Mouse (Mus musculus): ENCODE measurements around the gene Olfr11. TPM values are rescaled to one million over a fixed set of nuclear protein-coding genes. Genes with fewer than 3 reads are reported as not detected.

Olfr11 gene
- 0.06 and 0.08 TPM in 2 replicates for polyA plus RNA-seq (2015; fragmentation: Nextera tagmentation; extraction: Ambion mirVana)

DNA sequence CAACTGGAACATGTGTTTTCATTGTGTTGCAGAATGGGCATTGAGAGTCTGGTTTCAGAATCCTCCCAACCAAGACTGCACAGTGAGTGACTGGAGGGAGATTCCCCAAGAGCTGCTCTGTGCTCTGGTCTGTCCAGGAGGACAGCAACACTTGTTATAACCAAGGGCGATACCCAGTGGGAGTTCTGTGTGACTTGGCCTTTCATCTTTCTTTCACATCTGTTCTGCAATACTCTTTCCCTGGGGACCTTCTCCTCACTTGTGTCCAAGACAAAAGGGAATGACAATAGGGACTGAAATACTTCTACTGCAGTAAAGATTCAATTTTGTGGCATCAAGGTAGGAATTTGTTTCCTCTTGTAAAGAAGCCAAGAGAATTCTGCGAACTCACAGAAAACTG is at the start of gene Olfr11:
TSS of gene Olfr11 (minus strand) at position 101 of the 400 bp plus-strand sequence.
- Histone ChIP-seq H3K27ac (no peak within 1 kb of the TSS), H3K4me3 (no peak within 1 kb of the TSS), H3K36me3 (replicated peaks) (no peaks in the 10 kb centered on the region), H3K4me2 (no peak within 1 kb of the TSS), H3K9ac (no peak within 1 kb of the TSS), H3K4me1 (no peaks in the 10 kb centered on the region), H3K27me3 (replicated peaks) (no peaks in the 10 kb centered on the region), H3K9me3 (no peaks in the 10 kb centered on the region)
- WGBS, result 82% methylated on average over 2 of the region's 2 CpGs
- ATAC-seq (replicated peaks), result no peak

DNA sequence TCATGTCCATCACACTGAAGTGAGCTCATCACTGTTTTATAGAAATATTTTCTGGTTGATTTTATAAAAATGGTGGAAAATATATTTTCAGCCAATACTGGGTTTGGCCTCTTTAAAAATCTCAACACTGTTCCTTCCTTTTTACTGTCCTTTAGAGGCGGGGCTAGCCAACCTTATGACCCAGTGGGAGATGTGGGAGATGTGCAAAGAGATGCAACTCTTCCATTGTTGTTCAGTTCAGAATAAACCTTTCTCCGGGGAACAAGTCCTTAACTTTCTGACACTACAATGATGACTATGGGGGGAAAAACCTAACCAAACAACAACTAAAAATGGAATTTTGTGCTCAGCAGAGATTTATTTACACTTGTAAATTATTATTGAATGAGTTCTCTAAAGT is 35.0 kb upstream of the Olfr11 start, which contains the start of gene Olfr1360:
TSS of gene Olfr1360 (minus strand) at position 101 of the 400 bp plus-strand sequence.
- Histone ChIP-seq H3K4me2 (no peak within 1 kb of the TSS), H3K4me1 (no peaks in the 10 kb centered on the region), H3K9me3 (no peaks in the 10 kb centered on the region), H3K4me3 (no peak within 1 kb of the TSS), H3K27ac (no peak within 1 kb of the TSS), H3K36me3 (replicated peaks) (no peaks in the 10 kb centered on the region), H3K9ac (no peak within 1 kb of the TSS), H3K27me3 (replicated peaks) (no peaks in the 10 kb centered on the region)
- no peak for ATAC-seq (replicated peaks)
- WGBS, result 88% methylated on average over 2 of the region's 2 CpGs

DNA sequence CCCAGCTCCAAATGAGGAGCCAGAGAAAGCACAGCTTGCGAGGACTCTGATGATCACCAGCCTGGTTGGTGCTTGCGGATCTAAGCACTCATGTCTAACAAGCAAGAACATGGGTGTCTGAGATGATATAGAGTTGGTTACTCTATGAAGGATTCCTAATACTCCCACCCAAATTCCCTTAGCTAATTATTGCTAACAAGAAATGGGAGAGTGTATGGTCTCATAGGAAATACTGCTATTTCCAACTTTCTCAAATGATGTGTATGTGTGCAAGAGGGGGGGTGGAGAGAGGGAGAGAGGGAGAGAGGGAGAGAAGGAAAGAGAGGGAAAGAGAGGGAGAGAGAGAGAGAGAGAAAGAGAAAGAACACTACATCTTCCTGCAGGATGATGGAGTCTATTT is 21.0 kb upstream of the Olfr11 start, which contains the start of gene Olfr1361:
TSS of gene Olfr1361 (minus strand) at position 101 of the 400 bp plus-strand sequence.
- H3K4me3 ChIP-seq, result no peak within 1 kb of the TSS
- ATAC-seq (replicated peaks), result no peak
- no peaks in the 10 kb centered on the region for H3K9me3 ChIP-seq
- no peaks in the 10 kb centered on the region for H3K4me1 ChIP-seq
- WGBS, result 73% methylated on average over 2 of the region's 2 CpGs
- no peak within 1 kb of the TSS for H3K9ac ChIP-seq
- H3K27ac ChIP-seq, result no peak within 1 kb of the TSS
- no peaks in the 10 kb centered on the region for H3K36me3 ChIP-seq (replicated peaks)
- no peak within 1 kb of the TSS for H3K4me2 ChIP-seq
- no peaks in the 10 kb centered on the region for H3K27me3 ChIP-seq (replicated peaks)

DNA sequence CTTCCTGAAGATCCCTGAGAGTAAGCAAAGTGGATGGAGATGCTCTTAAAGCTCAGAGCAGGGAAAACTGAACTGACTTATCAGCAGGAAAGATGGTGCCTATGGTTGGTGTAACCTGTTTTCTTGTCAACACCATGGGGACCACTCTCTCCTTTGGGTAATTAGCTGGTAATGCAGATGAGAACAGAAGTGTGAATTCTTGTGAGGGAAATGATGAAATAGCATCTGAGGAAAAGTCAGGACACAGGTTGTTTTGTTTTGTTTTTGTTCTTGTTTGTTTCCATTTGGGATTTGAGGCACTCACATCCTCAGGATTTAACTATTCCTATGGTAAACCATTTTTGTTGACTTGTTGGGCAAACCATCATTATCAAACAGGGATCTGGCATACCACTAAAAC is 28.4 kb downstream of the Olfr11 start, which contains the start of gene Olfr1362:
TSS of gene Olfr1362 (minus strand) at position 101 of the 400 bp plus-strand sequence.
- H3K4me3 ChIP-seq, result no peak within 1 kb of the TSS
- no peak within 1 kb of the TSS for H3K9ac ChIP-seq
- H3K9me3 ChIP-seq, result no peaks in the 10 kb centered on the region
- ATAC-seq (replicated peaks), result no peak
- no peaks in the 10 kb centered on the region for H3K4me1 ChIP-seq
- H3K27me3 ChIP-seq (replicated peaks), result no peaks in the 10 kb centered on the region
- no peak within 1 kb of the TSS for H3K4me2 ChIP-seq
- no peaks in the 10 kb centered on the region for H3K36me3 ChIP-seq (replicated peaks)
- no peak within 1 kb of the TSS for H3K27ac ChIP-seq

DNA sequence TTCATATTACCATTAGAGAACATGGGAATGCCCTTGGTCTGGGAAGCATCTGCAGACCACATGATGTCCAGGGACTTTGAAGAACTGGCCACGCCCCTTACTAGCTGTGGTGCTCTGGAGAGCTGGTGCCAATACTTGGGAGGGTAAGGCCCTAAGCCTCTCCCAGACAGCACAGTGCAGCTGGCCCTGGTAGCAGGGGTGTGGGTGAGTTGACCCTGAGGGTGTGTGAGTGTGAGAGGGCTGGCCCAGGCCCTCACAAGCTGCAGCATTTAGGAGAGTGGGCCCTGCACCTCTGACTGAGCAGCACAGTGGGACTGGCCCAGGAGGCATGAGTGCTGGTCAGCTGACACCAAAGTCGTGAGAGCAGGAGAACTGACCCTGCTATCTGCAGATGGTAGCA is 50.7 kb downstream of the Olfr11 start:
- WGBS, result 64% methylated on average over 2 of the region's 2 CpGs
- H3K36me3 ChIP-seq (replicated peaks), result no peaks in the 10 kb centered on the region
- no peak for ATAC-seq (replicated peaks)
- H3K9me3 ChIP-seq, result no peaks in the 10 kb centered on the region
- no peak overlapping the region for H3K27ac ChIP-seq
- H3K4me2 ChIP-seq, result no peak overlapping the region
- no peaks in the 10 kb centered on the region for H3K4me1 ChIP-seq
- H3K9ac ChIP-seq, result no peak overlapping the region
- no peaks in the 10 kb centered on the region for H3K27me3 ChIP-seq (replicated peaks)
- H3K4me3 ChIP-seq, result no peak overlapping the region

Other genes with a start within 250 kb of the Olfr11 start
- gene Zkscan3, start 239.8 kb downstream of the Olfr11 start, polyA plus RNA-seq (2015; fragmentation: Nextera tagmentation; extraction: Ambion mirVana), result 71.4 and 75.9 TPM in 2 replicates
- gene Pgbd1, start 201.5 kb downstream of the Olfr11 start, polyA plus RNA-seq (2015; fragmentation: Nextera tagmentation; extraction: Ambion mirVana), result 4.0 and 5.1 TPM in 2 replicates
- gene Zscan26, start 188.8 kb downstream of the Olfr11 start, polyA plus RNA-seq (2015; fragmentation: Nextera tagmentation; extraction: Ambion mirVana), result 21.9 and 26.3 TPM in 2 replicates
- 2.9 and 4.9 TPM in 2 replicates for gene Nkapl, start 174.0 kb downstream of the Olfr11 start, polyA plus RNA-seq (2015; fragmentation: Nextera tagmentation; extraction: Ambion mirVana)
- gene Zkscan4, start 163.6 kb downstream of the Olfr11 start, polyA plus RNA-seq (2015; fragmentation: Nextera tagmentation; extraction: Ambion mirVana), result 11.5 and 12.6 TPM in 2 replicates
- not detected in 2 replicates for gene Gm10065, start 163.1 kb downstream of the Olfr11 start, polyA plus RNA-seq (2015; fragmentation: Nextera tagmentation; extraction: Ambion mirVana)
- gene AK157302, start 147.3 kb downstream of the Olfr11 start, polyA plus RNA-seq (2015; fragmentation: Nextera tagmentation; extraction: Ambion mirVana), result 0.32 and 0.40 TPM in 2 replicates
- gene Gm11273, start 141.1 kb downstream of the Olfr11 start, polyA plus RNA-seq (2015; fragmentation: Nextera tagmentation; extraction: Ambion mirVana), result 8.5 and 9.5 TPM in 2 replicates
- 5.0 and 5.3 TPM in 2 replicates for gene Zkscan8, start 111.4 kb downstream of the Olfr11 start, polyA plus RNA-seq (2015; fragmentation: Nextera tagmentation; extraction: Ambion mirVana)
- 0.09 and 0.22 TPM in 2 replicates for gene Olfr1366, start 99.7 kb downstream of the Olfr11 start, polyA plus RNA-seq (2015; fragmentation: Nextera tagmentation; extraction: Ambion mirVana)
- 0.05 TPM in 1 of 2 replicates, not detected in the other for gene Olfr1535, start 82.6 kb downstream of the Olfr11 start, polyA plus RNA-seq (2015; fragmentation: Nextera tagmentation; extraction: Ambion mirVana)
- not detected in 2 replicates for gene Olfr1364, start 60.8 kb downstream of the Olfr11 start, polyA plus RNA-seq (2015; fragmentation: Nextera tagmentation; extraction: Ambion mirVana)
- not detected in 2 replicates for gene Olfr1362, start 28.5 kb downstream of the Olfr11 start, polyA plus RNA-seq (2015; fragmentation: Nextera tagmentation; extraction: Ambion mirVana)
- not detected in 2 replicates for gene Olfr1361, start 20.9 kb upstream of the Olfr11 start, polyA plus RNA-seq (2015; fragmentation: Nextera tagmentation; extraction: Ambion mirVana)
- gene Olfr1360, start 34.9 kb upstream of the Olfr11 start, polyA plus RNA-seq (2015; fragmentation: Nextera tagmentation; extraction: Ambion mirVana), result not detected in 2 replicates
- gene Olfr1359, start 55.6 kb upstream of the Olfr11 start, polyA plus RNA-seq (2015; fragmentation: Nextera tagmentation; extraction: Ambion mirVana), result not detected in 2 replicates
- 0.59 TPM in 1 of 2 replicates, not detected in the other for gene Hist1h2bl, start 73.6 kb upstream of the Olfr11 start, polyA plus RNA-seq (2015; fragmentation: Nextera tagmentation; extraction: Ambion mirVana)
- gene Hist1h2ai, start 73.9 kb upstream of the Olfr11 start, polyA plus RNA-seq (2015; fragmentation: Nextera tagmentation; extraction: Ambion mirVana), result 3.9 and 10.3 TPM in 2 replicates
- 1.1 TPM in 1 of 2 replicates, not detected in the other for gene Hist1h3h, start 75.1 kb upstream of the Olfr11 start, polyA plus RNA-seq (2015; fragmentation: Nextera tagmentation; extraction: Ambion mirVana)
- 0.39 and 1.7 TPM in 2 replicates for gene Hist1h2bm, start 79.5 kb upstream of the Olfr11 start, polyA plus RNA-seq (2015; fragmentation: Nextera tagmentation; extraction: Ambion mirVana)
- gene Hist1h4j, start 92.5 kb upstream of the Olfr11 start, polyA plus RNA-seq (2015; fragmentation: Nextera tagmentation; extraction: Ambion mirVana), result 0.93 TPM in 1 of 2 replicates, not detected in the other
- 1.8 and 4.2 TPM in 2 replicates for gene Hist1h4k, start 108.0 kb upstream of the Olfr11 start, polyA plus RNA-seq (2015; fragmentation: Nextera tagmentation; extraction: Ambion mirVana)
- 5.5 and 6.9 TPM in 2 replicates for gene Hist1h2ak, start 111.3 kb upstream of the Olfr11 start, polyA plus RNA-seq (2015; fragmentation: Nextera tagmentation; extraction: Ambion mirVana)
- gene Hist1h2bn, start 111.6 kb upstream of the Olfr11 start, polyA plus RNA-seq (2015; fragmentation: Nextera tagmentation; extraction: Ambion mirVana), result 0.89 TPM in 1 of 2 replicates, not detected in the other
- 3.4 and 3.7 TPM in 2 replicates for gene Hist1h1b, start 138.1 kb upstream of the Olfr11 start, polyA plus RNA-seq (2015; fragmentation: Nextera tagmentation; extraction: Ambion mirVana)
- gene Hist1h3i, start 140.9 kb upstream of the Olfr11 start, polyA plus RNA-seq (2015; fragmentation: Nextera tagmentation; extraction: Ambion mirVana), result 26.1 and 35.4 TPM in 2 replicates
- gene Hist1h2an, start 144.7 kb upstream of the Olfr11 start, polyA plus RNA-seq (2015; fragmentation: Nextera tagmentation; extraction: Ambion mirVana), result 3.8 TPM in 1 of 2 replicates, not detected in the other
- 0.31 and 0.87 TPM in 2 replicates for gene Hist1h2bp, start 144.9 kb upstream of the Olfr11 start, polyA plus RNA-seq (2015; fragmentation: Nextera tagmentation; extraction: Ambion mirVana)
- gene Hist1h2bq, start 167.7 kb upstream of the Olfr11 start, polyA plus RNA-seq (2015; fragmentation: Nextera tagmentation; extraction: Ambion mirVana), result 3.6 and 4.1 TPM in 2 replicates
- gene Hist1h2ao, start 167.9 kb upstream of the Olfr11 start, polyA plus RNA-seq (2015; fragmentation: Nextera tagmentation; extraction: Ambion mirVana), result not detected in 2 replicates
- gene Hist1h4m, start 169.2 kb upstream of the Olfr11 start, polyA plus RNA-seq (2015; fragmentation: Nextera tagmentation; extraction: Ambion mirVana), result 1.4 TPM in 1 of 2 replicates, not detected in the other
- 4.2 and 5.9 TPM in 2 replicates for gene Hist1h4n, start 189.7 kb upstream of the Olfr11 start, polyA plus RNA-seq (2015; fragmentation: Nextera tagmentation; extraction: Ambion mirVana)
- 432 and 476 TPM in 2 replicates for gene Hist1h2ap, start 191.0 kb upstream of the Olfr11 start, polyA plus RNA-seq (2015; fragmentation: Nextera tagmentation; extraction: Ambion mirVana)
- gene Hist1h2br, start 191.2 kb upstream of the Olfr11 start, polyA plus RNA-seq (2015; fragmentation: Nextera tagmentation; extraction: Ambion mirVana), result 4.0 and 4.1 TPM in 2 replicates

All from midbrain, embryonic 15.5 days (tissue).